Mouse (Mus musculus) lung, postnatal 4 days (tissue): ENCODE measurements around the gene Gpr101.

Experiments
- DNase-seq, 2 experiments: peaks; one replicate each; pipeline ENCODE4 v3.0.0; 2021

Gene Gpr101

GRCm38 (mm10) chrX:57503634-57504033 lies at the start of gene Gpr101:
TSS of gene Gpr101 (minus strand) at chrX:57503757.
- no peak for DNase-seq

GRCm38 (mm10) chrX:57521117-57522095 lies 17.8 kb upstream of the Gpr101 start:
- DNase-seq: no peak

GRCm38 (mm10) chrX:57506247-57506646 lies 2.7 kb upstream of the Gpr101 start:
- no peak for DNase-seq
